Mouse (Mus musculus) liver, adult 2 months (tissue): ENCODE measurements around the gene Lrrc8a.

Source experiments
- CTCF ChIP-seq: fragments of 200-500 bp; IDR thresholded peaks from 2 replicates; pipeline ENCODE4 v1.5.1; 2011; ENCODE audit warnings: low read depth, low read length, control low read depth
- POLR2A ChIP-seq: fragments of 200-500 bp; IDR thresholded peaks from 2 replicates; pipeline ENCODE4 v1.6.1; 2011; ENCODE audit warnings: low read length, control low read depth; ENCODE audit not compliant: insufficient read depth; ENCODE audit errors: extremely low read depth

- TF ChIP-seq CTCF (no peak), POLR2A (no peak)
These were observed 48.1 kb downstream of the Lrrc8a start for GRCm38 (mm10) chr2:30285416-30286181.
